Mouse (Mus musculus): ENCODE data around the gene Olfr957. TPM values are rescaled to one million over a fixed set of nuclear protein-coding genes. Genes with fewer than 3 reads are reported as not detected.

Gene Olfr957
- polyA plus RNA-seq, 1 experiment from 2014 or later, result not detected

Other genes starting within 250 kb of the Olfr957 start
- gene Olfr945, start 239.0 kb downstream of the Olfr957 start, polyA plus RNA-seq (2015; fragmentation: Nextera tagmentation; extraction: Ambion mirVana), result not detected in 2 replicates
- not detected in 2 replicates for gene Olfr948, start 189.8 kb downstream of the Olfr957 start, polyA plus RNA-seq (2015; fragmentation: Nextera tagmentation; extraction: Ambion mirVana)
- gene Olfr951, start 128.4 kb downstream of the Olfr957 start, polyA plus RNA-seq (2015; fragmentation: Nextera tagmentation; extraction: Ambion mirVana), result not detected in 2 replicates
- not detected in 2 replicates for gene Olfr952, start 88.7 kb downstream of the Olfr957 start, polyA plus RNA-seq (2015; fragmentation: Nextera tagmentation; extraction: Ambion mirVana)
- gene Olfr954, start 59.1 kb downstream of the Olfr957 start, polyA plus RNA-seq (2015; fragmentation: Nextera tagmentation; extraction: Ambion mirVana), result not detected in 2 replicates
- gene Olfr955, start 43.9 kb downstream of the Olfr957 start, polyA plus RNA-seq (2015; fragmentation: Nextera tagmentation; extraction: Ambion mirVana), result not detected in 2 replicates
- gene Olfr44, start 21.8 kb downstream of the Olfr957 start, polyA plus RNA-seq (2015; fragmentation: Nextera tagmentation; extraction: Ambion mirVana), result not detected in 2 replicates
- gene Olfr958, start 38.2 kb upstream of the Olfr957 start, polyA plus RNA-seq (2015; fragmentation: Nextera tagmentation; extraction: Ambion mirVana), result not detected in 2 replicates
- gene Olfr959, start 59.8 kb upstream of the Olfr957 start, polyA plus RNA-seq (2015; fragmentation: Nextera tagmentation; extraction: Ambion mirVana), result not detected in 2 replicates
- gene AW551984, start 88.6 kb upstream of the Olfr957 start, polyA plus RNA-seq (2015; fragmentation: Nextera tagmentation; extraction: Ambion mirVana), result 3.6 and 3.9 TPM in 2 replicates
- not detected in 2 replicates for gene Olfr148, start 94.8 kb upstream of the Olfr957 start, polyA plus RNA-seq (2015; fragmentation: Nextera tagmentation; extraction: Ambion mirVana)
- not detected in 2 replicates for gene Olfr960, start 105.6 kb upstream of the Olfr957 start, polyA plus RNA-seq (2015; fragmentation: Nextera tagmentation; extraction: Ambion mirVana)
- gene Olfr961, start 129.3 kb upstream of the Olfr957 start, polyA plus RNA-seq (2015; fragmentation: Nextera tagmentation; extraction: Ambion mirVana), result not detected in 2 replicates
- not detected in 2 replicates for gene Olfr963, start 151.4 kb upstream of the Olfr957 start, polyA plus RNA-seq (2015; fragmentation: Nextera tagmentation; extraction: Ambion mirVana)
- not detected in 2 replicates for gene Olfr149, start 191.3 kb upstream of the Olfr957 start, polyA plus RNA-seq (2015; fragmentation: Nextera tagmentation; extraction: Ambion mirVana)
- gene Olfr965, start 195.5 kb upstream of the Olfr957 start, polyA plus RNA-seq (2015; fragmentation: Nextera tagmentation; extraction: Ambion mirVana), result not detected in 2 replicates
- gene Olfr150, start 215.2 kb upstream of the Olfr957 start, polyA plus RNA-seq (2015; fragmentation: Nextera tagmentation; extraction: Ambion mirVana), result not detected in 2 replicates
- gene Olfr967, start 230.4 kb upstream of the Olfr957 start, polyA plus RNA-seq (2015; fragmentation: Nextera tagmentation; extraction: Ambion mirVana), result not detected in 2 replicates